Mouse (Mus musculus) left cerebral cortex, postnatal 14 days (tissue): ENCODE results near the gene Tcf20. TPM values are rescaled to one million over a fixed set of nuclear protein-coding genes. Genes with fewer than 3 reads are reported as not detected.

Experiments used
- DNase-seq, 2 experiments: peaks; one replicate each; pipeline ENCODE4 v3.0.0; 2021 to 2022; ENCODE audit warnings: low spot score in 2 of 2, mixed read lengths in 1 of 2
- intact Hi-C: fragments of 180-260 bp; cut with DNase I; formaldehyde crosslinking; loops from one replicate; pipeline ENCODE4 v1.15.1; 2025
- total RNA-seq, 2 experiments: library from RNA; stranded (reverse); gene quantifications; 2 replicates each; pipeline ENCODE4 v1.2.3; 2021

The Tcf20 gene
- total RNA-seq, 2 experiments from 2014 or later = 127 to 151 TPM

DNA sequence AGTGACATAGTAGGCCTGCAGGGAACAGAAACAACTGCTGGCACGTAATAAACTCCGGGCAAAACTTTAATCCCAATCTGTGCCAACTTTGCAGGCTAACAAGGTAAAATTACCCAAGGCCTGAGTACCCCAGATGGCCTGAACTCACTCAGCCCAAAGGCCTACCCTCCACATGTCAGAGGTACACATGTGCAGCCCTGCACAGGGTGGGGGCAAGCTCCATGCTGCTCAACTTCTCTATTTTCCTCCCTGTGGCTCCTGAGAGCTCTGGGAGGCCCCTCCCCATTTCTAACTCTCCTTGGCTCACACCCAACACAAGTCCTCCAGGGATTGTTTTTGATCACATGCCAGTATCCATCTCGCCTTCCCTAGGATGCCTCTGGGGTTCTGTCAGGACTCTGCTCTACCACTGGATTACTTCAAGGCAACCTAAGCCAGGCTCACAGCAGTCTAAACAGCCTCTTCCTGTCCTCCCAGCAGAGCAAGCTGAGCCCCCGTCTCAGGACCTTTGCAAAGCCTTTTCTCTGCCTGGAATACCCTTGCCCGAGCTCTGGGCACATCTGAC lies 50.2 kb downstream of the Tcf20 start:
- DNase-seq = no peak
- intact Hi-C loops = no loop called here

DNA sequence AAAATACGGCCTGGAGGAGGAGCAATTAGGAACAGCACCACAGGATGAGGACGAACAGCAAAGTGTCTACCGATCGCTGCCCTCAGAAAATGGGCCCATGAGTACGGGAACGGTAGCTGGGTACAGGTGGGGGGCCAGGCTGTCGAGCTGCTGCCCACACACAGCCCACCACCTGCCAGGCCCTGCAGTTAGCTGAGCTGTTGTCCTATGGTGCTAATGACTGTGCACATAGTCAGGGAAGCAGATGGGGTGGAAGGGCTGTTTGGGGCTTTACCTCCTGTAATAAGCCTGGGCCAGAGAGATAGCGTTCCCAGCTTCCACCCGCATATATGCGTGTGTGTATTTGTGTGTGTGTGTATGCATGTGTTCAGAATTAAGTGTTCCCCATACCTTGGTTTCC lies 52.7 kb downstream of the Tcf20 start:
- DNase-seq = no peak
- intact Hi-C loops = no loop called here

DNA sequence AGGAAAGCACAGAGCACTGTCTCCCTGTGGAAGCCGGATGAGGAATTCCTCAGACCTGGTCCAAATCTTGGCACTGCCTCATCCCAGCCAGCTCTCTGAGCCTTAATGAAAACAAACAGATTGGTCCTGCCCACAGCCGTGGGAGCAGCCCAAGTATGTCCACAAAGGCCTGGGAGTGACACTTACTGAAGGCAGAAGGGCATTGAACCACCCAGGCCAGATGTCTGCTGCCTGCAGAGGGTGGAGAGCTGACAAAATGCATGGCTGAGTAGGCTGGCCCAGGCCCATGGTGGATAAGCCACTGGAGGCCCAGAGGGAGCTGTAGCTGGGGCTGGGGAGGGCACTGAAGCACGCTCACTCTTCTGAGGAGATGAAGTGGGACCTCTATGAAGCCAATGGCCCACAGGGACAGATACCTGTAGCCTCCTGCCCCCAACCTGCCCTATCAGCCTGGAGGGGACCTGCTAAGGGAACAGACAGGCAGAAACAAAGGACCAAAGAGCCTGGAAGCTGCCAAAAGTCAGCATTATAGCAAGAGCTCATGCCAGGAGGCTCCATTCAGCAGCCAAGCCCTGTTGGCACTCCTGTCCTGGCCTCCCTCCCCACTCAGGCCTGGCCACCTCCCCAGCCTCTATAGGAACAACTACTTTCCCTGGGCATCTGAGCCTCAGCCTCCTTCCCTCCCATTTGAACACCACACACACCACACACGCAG lies 54.6 kb downstream of the Tcf20 start:
- intact Hi-C loops = no loop called here
- no peak for DNase-seq

DNA sequence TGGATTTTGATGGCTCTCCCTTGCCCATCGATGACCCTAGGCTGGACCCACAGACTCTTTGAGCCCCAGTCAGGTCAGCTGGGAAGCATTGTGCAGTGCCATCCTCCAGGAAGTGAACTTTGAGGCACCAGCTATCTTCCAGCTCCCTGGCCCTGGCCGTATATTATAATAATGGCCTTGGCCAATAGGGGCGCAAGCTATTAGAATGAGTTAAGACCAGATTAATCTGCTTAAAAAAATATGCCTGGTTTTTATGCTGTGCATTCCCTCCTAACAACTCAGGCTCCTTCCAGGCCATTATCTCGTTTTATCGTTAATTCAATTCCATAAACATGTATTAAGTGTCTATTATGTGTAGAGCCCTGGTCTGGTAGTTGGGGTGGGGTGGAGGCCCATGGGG lies 56.2 kb downstream of the Tcf20 start:
- intact Hi-C loops = no loop called here
- no peak for DNase-seq

DNA sequence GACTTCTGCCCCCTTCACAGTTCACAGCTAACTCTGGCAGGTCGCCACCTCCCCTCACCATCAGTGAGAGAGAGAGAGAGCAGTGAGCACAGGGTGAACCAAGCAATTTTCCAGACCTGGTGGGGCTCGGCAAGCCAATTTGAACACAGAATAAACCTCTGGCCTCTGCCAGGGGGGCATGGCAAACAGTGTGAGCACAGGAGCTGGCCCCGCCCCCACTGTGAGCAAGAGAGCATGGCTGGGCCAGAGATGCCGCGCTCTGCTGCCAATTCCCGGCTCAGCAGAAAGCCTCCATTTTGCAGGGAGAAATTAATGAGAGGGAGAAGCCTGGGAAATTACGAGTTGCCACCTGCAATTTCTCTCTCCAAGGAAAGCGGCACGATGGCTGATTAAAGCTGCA lies 58.1 kb downstream of the Tcf20 start:
- DNase-seq = no peak
- intact Hi-C loops = no loop called here

DNA sequence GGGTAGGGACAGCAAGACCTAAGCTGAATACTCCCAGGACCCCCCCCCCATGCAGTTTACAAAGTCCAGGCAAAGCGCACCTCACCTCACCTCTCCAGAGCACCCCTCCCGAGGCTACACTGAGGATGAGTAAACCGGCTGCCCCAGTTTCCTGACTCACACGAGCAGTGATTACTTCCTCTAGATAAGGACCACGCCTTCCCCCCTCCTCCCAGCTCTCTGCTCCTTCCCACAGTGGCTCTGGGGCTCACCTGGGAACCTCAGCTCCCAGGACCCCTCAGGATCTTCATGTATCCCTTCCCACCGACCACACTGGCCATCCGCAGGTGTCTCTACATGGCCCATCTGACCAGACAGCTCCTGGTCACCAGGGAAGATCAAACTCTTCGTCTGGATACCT lies 58.8 kb downstream of the Tcf20 start:
- intact Hi-C loops = no loop called here
- no peak for DNase-seq

DNA sequence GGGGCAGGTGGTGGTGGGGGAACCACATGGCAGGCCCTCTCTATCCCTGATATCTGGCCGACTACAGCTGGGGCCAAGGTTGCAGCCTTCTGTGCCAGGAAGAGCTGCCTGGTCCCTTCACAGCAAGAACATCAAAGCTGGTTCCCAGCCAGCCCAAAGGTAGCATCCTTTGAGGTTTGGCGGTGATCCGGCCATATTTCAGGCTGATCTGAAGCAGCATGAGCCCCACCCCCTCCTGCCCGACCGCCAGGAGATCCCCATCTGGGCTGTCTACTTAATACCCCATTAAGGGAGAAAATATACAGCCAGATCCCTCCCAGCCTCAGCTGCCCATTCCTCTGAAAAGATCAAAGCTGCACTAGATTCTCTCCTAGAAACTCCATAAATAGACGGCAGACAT lies 59.6 kb downstream of the Tcf20 start:
- no peak for DNase-seq
- intact Hi-C loops = no loop called here

DNA sequence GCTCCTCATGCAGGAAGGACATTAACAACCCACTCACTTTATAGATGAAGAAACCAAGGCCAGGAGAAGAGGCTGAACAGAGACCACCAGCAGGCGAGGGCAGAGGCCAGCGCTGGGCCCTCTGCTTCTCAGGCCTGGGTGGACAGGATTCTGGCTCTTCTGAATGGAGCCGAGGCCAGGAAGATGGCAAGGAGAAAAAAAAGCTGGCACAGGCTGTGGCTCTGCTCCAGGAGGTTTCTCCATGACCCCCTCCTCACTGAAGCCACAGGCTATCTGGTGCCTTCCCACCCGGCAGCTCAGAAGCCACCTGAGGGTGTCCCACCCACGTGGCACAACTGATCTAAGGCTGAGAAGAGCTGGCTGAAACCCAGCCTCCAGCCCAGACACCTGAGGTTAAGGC lies 60.6 kb downstream of the Tcf20 start:
- intact Hi-C loops = no loop called here
- DNase-seq = no peak

DNA sequence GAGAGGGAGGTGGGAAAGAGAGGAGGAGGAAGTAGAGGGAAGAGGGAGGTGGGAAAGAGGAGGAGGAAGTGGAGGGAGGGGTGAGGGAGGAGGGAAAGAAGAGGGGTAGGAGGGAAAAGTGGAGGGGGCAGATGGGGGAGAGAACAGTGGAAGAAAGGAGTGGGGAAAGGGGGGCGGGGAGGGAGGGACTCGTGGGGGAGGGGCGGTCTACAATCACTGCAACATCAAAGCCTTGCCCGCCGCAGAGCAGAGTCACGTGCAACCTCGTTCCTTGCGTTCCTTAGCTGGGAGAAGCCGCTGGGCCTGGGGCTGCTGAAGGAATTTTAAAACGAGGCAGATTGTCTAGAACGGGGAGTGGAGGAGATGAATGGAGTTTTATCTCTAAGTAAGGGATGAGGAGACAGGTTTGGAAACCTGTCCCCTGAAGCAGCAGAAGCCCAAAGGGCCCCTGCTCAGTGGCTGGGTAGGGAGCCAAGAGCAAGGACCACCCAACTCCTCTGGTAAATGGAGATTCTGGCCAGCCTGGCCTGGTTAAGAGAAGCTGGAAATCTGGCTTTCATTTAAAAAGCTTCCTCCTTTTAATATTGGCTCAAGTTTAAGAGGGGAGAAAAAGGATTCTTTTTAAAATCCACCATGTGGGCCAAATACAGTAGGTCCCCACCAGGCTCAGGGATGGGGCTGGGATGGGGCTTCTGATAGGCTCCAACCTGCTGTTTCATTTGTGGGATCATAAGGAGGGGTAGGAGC lies 62.8 kb downstream of the Tcf20 start:
- DNase-seq = no peak
- intact Hi-C loops = no loop called here

DNA sequence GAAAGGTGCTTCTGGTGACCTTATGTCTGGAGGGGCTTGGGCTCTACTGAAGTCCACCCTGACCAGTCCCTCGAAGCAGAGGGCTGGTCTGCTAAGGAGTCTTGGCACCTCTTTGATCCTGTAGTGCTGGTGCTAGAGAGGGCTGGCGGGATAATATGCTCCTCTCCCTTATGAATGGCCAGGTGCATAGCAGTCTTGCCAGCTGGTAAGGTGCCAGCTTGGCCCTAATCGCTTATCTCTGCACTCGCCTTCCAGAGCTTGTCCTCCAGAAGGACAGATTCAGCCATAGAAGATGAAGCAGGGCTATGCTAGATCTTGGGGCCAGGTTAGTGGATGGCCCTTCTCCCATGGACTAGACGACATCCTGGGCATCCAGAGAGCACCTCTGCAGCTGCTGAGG lies 64.1 kb downstream of the Tcf20 start:
- intact Hi-C loops = no loop called here
- no peak for DNase-seq

DNA sequence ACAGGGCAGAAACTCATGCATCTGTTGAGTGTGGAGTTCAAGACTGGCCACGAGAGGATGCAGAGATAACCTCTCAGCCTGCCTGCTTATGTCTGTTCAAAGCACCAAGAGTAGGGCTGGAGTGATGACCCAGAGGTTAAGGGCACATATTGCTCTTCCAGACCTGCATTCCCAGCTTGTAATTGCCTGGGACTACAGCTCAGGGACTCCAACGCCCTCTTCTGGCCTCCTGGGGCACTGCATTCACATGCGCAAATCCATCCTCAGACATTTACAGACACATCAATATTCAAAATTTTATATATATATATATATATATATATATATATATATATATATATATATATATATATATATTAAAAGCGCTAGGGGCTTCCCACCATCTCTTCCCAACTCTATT lies 64.9 kb downstream of the Tcf20 start:
- no peak for DNase-seq
- intact Hi-C loops = no loop called here

DNA sequence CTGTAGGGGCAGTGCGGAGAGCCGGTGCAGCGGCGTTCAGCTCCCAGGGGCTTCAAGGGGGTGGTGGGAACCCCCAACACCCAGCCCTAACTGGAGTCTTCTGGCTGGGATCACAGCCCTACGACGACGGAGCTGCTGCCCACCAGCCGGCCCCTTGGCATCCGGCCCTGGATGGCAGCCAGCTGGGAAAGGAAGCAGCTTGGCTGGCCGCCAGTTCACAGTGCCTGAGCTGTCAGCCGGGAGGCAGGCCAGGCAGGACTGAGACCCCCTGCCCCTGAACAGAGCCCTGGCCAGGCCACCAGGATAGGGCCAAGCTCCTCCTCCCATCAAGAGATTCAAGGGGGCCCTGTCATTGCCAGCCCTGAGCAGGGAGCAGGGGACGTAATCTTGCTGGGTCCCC lies 65.6 kb downstream of the Tcf20 start:
- DNase-seq = peak; percentile 87 to 90
- intact Hi-C loops = no loop called here

DNA sequence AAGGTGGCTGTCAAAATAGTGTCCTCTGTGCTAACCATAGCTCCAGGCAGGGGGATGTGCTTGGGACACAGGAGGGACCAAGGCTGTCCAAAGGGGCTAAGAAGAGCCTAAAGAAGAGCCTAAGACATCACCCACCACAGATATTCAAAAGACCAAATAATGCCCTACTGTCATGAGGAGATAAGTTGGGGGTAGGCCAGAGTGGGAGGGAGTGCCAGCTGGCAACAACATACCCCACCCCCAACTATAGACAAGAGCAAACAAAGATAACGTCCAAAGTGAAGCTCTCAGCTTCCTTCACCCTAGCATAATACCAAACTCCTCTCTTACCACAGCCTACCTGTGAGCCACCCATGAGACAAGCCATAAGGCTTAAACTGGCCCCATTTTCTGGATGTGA lies 66.1 kb downstream of the Tcf20 start:
- intact Hi-C loops = no loop called here
- no peak for DNase-seq

DNA sequence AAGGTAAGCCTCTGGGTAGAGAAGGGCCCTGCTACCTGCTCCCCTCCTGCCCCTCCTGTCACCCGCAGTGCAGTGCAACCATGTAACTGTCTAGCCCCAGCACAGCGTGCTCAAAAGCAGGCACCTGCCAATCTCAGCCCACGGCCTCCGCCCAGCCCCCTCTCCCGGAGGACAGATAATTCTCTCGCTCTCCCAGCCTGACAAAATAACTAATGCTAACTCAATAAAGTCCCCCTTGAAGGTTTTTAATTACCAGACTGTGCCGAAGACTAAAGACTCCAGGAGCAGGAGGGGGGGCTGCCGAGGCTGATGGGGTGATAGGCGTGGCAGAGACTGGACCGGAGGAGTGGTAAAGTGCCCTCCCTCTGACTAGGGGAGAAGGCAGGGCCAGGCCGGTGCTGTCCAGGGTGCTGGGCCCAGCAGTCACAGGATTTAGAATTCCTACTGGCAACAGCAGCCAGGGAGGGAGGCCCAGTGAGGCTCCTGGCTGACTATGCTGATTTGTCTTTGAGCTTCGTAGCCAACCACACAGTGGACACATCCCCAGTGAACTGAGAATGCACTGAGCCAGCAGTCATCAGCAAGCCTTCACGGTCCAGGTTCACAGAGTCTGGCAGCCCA lies 66.7 kb downstream of the Tcf20 start:
- DNase-seq = no peak
- intact Hi-C loops = no loop called here

DNA sequence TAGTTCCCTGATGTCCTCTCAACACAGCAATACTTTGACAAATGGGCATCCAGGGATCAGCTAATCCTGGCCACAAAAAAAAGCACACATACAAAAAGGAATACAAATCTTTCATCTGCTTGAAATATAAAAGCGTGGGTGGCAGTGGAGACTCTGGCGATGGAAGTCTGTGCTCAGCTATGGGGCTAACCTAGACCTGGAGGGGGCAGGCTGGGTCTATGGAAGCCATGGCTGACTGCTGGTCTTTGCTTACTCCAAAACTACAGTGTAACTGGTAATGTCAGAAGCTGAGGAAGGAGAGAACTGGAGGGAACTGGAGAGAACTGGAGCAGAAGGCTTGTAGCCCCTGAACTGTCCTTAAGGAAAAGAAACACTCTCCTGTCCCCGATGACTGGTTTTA lies 69.7 kb downstream of the Tcf20 start:
- intact Hi-C loops = loop anchor here (5.0 kb wide), 1 partner anchor 119 kb away; no protein-coding TSS in a partner anchor
- DNase-seq = no peak

DNA sequence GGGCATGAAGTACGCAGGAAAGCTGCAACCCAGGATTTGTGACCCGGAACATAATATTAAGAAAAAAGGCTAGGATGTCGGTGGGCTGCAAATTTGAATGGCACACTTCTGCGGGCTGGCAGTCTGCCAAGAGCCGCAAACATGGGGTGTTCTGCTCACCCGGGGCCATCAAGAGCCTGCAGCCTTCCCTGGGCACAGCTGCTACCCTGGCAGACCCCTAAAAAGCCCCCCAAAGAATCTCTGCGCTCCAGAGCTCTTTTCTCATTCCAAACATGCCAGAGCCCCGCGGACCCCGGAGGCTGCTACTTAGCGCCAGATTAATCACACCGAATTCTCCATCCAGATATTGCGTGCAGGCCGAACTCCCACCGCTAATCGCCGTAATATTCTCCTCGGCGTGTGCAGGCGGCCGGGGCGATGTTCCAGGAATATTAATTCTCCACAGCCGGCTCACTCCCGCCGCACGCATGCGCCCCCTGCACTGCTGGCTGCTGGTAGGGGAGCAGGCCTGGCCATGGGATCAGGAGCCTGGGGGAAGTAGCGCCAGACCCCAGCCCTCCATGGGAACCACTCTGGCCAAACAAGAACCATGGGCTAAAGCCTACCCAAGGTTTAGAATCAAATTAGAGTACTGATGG lies 70.3 kb downstream of the Tcf20 start:
- intact Hi-C loops = loop anchor here (5.0 kb wide), 1 partner anchor 120 kb away; no protein-coding TSS in a partner anchor
- peak; percentile 73 to 76 for DNase-seq

DNA sequence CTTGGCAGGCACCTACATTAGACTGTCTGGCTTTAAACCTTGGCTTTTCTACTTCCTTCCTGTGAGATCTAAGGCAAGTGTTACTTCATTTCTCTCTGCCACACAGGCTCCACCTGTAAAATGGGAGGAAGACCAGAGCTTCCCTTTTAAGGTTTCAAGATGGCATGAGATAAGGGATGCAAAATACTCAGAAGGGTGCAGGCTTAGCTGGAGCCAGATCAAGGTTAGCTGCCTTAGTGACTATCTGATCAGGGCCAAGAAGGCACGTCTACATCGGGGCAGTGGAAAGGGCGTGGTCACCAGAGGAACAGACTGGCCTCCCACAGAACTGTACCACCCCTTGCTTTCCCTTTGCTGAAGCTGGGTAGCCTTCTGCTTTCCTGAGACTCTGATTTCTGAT lies 73.2 kb downstream of the Tcf20 start:
- DNase-seq = no peak
- intact Hi-C loops = no loop called here

DNA sequence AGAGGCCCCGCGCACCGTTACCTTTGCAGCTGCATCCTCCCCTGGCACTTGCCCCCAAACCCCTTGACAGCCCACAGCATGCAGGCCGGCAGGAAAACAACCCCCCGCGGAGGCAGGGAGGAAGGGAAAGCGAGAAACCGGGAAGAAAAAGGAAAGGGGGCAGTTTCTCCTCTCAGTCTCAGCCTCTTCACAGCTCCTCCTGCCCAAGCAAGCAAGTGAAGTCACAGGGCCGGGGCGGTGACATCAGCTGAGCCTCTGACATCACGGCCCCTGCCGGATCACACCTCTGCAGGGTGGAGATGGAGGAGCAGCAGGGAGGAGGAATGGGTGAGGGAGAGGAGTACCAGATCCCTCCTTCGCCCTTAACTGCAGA lies 75.7 kb downstream of the Tcf20 start:
- intact Hi-C loops = no loop called here
- DNase-seq = peak in 1 of 2 experiments; percentile 36

DNA sequence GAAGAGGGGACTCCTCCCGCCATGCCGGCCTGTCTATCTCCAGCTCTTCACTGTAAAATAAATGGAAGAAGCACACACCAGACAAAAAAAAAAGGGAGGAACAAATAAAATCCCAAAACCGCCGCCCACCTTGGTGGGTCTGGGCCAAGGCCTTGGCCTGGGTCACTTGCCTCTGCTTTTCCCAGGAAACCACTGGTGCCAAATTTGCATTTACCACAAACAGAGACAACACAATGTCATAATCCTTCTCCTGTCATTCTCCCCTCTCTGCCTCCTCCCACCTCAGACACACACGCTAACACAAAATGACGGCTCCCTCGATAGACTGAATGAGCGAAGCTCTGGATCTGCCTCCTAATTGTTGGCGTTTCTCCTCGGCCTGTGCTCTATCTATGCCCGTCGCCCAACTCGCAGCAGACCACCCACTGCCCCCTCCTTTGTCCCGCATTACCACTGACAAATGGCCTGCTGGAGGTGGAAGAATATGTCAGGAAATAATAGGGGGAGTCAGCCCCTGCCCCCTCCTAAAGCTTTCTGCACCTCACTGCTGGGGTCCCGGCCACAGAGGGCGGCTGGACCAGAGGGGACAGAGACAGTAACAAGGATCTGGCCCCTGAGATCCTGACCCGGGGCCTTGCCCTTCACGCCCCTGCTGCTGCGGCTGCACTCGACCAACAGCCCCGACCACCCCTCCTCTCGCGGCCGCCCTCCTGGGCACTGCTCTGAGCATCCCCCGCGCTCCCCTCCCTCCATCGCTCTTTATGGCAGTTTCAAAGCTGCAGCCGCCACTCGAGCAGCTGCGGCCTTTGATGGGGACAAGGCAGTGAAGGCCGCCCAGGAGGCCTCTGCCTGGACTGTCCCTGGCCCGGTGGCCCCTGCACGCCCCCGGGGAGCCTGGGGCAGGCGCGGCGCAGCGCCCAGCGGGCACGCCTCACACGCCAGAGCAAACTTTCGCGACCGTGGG lies 76.4 kb downstream of the Tcf20 start:
- intact Hi-C loops = no loop called here
- no peak for DNase-seq
